10 mouse cellular contexts compared by ENCODE assay signal in the genomic region with DNA sequence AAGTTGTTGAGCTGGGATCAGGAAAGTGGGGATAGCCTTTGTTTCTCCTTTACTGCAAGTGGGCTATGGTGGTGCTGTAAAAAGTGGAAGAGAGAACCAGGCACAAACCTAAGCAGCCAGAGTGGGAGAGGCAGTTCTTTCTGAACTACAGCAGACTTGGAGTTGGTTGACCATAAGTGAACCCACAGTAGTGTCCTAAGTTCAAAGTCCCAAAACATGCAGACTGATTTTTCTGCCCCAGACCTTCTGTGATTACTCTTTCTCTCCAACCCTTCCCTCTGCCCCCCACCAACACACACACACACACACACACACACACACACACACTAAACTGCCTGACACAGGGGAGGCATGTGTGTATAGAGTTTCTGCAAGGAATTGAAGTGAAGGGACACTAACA. TPM values are rescaled to one million over a fixed set of nuclear protein-coding genes. Genes with fewer than 3 reads are reported as not detected.
DNase-seq lines count a peak whose midpoint lies in the region; ATAC-seq lines count a peak whose summit lies in the region.
"Had no signal": no experiment of that assay in that cellular context is flagged by ENCODE, and none has a peak within 500 bp of the region (broad histone marks: within the 10 kb centered on the region; RNA-seq: fewer than 3 reads in every experiment).

No protein-coding gene starts in this region.

- no peak overlapping the region for H3K9ac ChIP-seq in lung, embryonic 15.5 days
- no peak overlapping the region for H3K9ac ChIP-seq in hindbrain, embryonic 16.5 days (ENCODE audit: low read depth, low read length)
- no peak overlapping the region for H3K9ac ChIP-seq in midbrain, embryonic 15.5 days
- H3K9ac ChIP-seq: limb, embryonic 15.5 days had no signal

- peak overlapping the region; percentile 86; the same call in 1 of the 2 replicates for H3K4me3 ChIP-seq in heart, embryonic 10.5 days
- H3K4me3 ChIP-seq in lung, embryonic 15.5 days, result peak overlapping the region; percentile 72; the same call in 1 of the 2 replicates
- no peak overlapping the region for H3K4me3 ChIP-seq in hindbrain, embryonic 16.5 days (ENCODE audit: low read length)
- H3K4me3 ChIP-seq in midbrain, embryonic 15.5 days, result peak overlapping the region; percentile 78

- H3K9me3 ChIP-seq in heart, embryonic 10.5 days, result no peaks in the 10 kb centered on the region
- no peaks in the 10 kb centered on the region for H3K9me3 ChIP-seq in lung, embryonic 15.5 days
- no peaks in the 10 kb centered on the region for H3K9me3 ChIP-seq in hindbrain, embryonic 16.5 days (ENCODE audit: control insufficient read depth, low read length)
- H3K9me3 ChIP-seq in midbrain, embryonic 15.5 days, result no peaks in the 10 kb centered on the region
- H3K9me3 ChIP-seq: limb, embryonic 15.5 days had no signal

- no peak overlapping the region for H3K27ac ChIP-seq in heart, embryonic 10.5 days
- H3K27ac ChIP-seq in lung, embryonic 15.5 days, result no peak overlapping the region
- no peak overlapping the region for H3K27ac ChIP-seq in hindbrain, embryonic 16.5 days (ENCODE audit: low read depth, low read length)
- H3K27ac ChIP-seq in midbrain, embryonic 15.5 days, result no peak overlapping the region
- H3K27ac ChIP-seq: limb, embryonic 15.5 days had no signal

- DNase-seq in heart, embryonic 10.5 days (ENCODE audit: low spot score), result no peak
- DNase-seq in heart, adult 8-10 months (ENCODE audit: low spot score), result no peak
- no peak for DNase-seq in lung, postnatal 36 days
- DNase-seq in ovary, postnatal 36 days (ENCODE audit: low spot score), result no peak
- no peak for DNase-seq in urinary bladder, postnatal 25 days (ENCODE audit: low spot score)
- DNase-seq: B cell, adult 2 months had no signal

- ATAC-seq in lung, embryonic 15.5 days (ENCODE audit: borderline replicate concordance, extremely low read depth, low FRiP score, low TSS enrichment), result no peak
- ATAC-seq in hindbrain, embryonic 16.5 days, result no peak
- ATAC-seq in midbrain, embryonic 15.5 days (replicated peaks), result no peak

- H3K4me1 ChIP-seq in heart, embryonic 10.5 days, result peaks cover 13% of the 10 kb centered on the region; the same call in 1 of the 2 replicates
- H3K4me1 ChIP-seq in lung, embryonic 15.5 days, result peaks cover 13% of the 10 kb centered on the region; the same call in 1 of the 2 replicates
- peaks cover 16% of the 10 kb centered on the region for H3K4me1 ChIP-seq in hindbrain, embryonic 16.5 days (ENCODE audit: control insufficient read depth, insufficient read depth, low read depth, low read length)
- peaks cover 50% of the 10 kb centered on the region for H3K4me1 ChIP-seq in midbrain, embryonic 15.5 days

- H3K27me3 ChIP-seq in heart, embryonic 10.5 days (ENCODE audit: insufficient read depth, poor library complexity, severe bottlenecking), result peaks cover 21% of the 10 kb centered on the region
- peaks cover 20% of the 10 kb centered on the region for H3K27me3 ChIP-seq in lung, embryonic 15.5 days
- H3K27me3 ChIP-seq in hindbrain, embryonic 16.5 days (replicated peaks; ENCODE audit: control insufficient read depth, insufficient read depth, low read length), result no peaks in the 10 kb centered on the region
- no peaks in the 10 kb centered on the region for H3K27me3 ChIP-seq in midbrain, embryonic 15.5 days (replicated peaks)

- no peaks in the 10 kb centered on the region for H3K36me3 ChIP-seq in heart, embryonic 10.5 days
- no peaks in the 10 kb centered on the region for H3K36me3 ChIP-seq in lung, embryonic 15.5 days
- H3K36me3 ChIP-seq in hindbrain, embryonic 16.5 days (ENCODE audit: control insufficient read depth, insufficient read depth, low read length), result no peaks in the 10 kb centered on the region
- H3K36me3 ChIP-seq in midbrain, embryonic 15.5 days (replicated peaks), result no peaks in the 10 kb centered on the region
- H3K36me3 ChIP-seq: limb, embryonic 15.5 days had no signal

- H3K4me2 ChIP-seq in lung, embryonic 15.5 days, result peak overlapping the region; percentile 96
- H3K4me2 ChIP-seq in hindbrain, embryonic 16.5 days (ENCODE audit: low read length), result peak overlapping the region; percentile 91
- peak overlapping the region; percentile 95 for H3K4me2 ChIP-seq in midbrain, embryonic 15.5 days

RNA-seq across cellular contexts. Expression of gene Vldlr, which starts 3.3 kb away (rescaled TPM):
- polyA plus RNA-seq in heart, embryonic 10.5 days (2016; fragmentation: Nextera tagmentation; extraction: Ambion mirVana), result 8.9 and 11.6 TPM in 2 replicates
- 100 to 1,000 TPM; 229 to 259 (median 251) TPM for total RNA-seq in heart, adult 8-10 months (2022)
- 25.2 and 28.8 TPM in 2 replicates for polyA plus RNA-seq in lung, embryonic 15.5 days (2015; fragmentation: Nextera tagmentation; extraction: Ambion mirVana)
- 30.3 and 32.7 TPM in 2 replicates for polyA plus RNA-seq in hindbrain, embryonic 16.5 days (2015; fragmentation: Nextera tagmentation; extraction: Ambion mirVana)
- polyA plus RNA-seq in midbrain, embryonic 15.5 days (2015; fragmentation: Nextera tagmentation; extraction: Ambion mirVana), result 36.4 and 38.3 TPM in 2 replicates
